Mouse (Mus musculus) bone marrow, adult 2 months (tissue): Measurements from ENCODE around the gene Hs6st2. TPM values are rescaled to one million over a fixed set of nuclear protein-coding genes. Genes with fewer than 3 reads are reported as not detected.

Experiments used
- H3K27ac ChIP-seq: fragments of 200-500 bp; 2 replicates; pipeline ENCODE4 v1.5.1; 2012; ENCODE audit warnings: low read depth, mild to moderate bottlenecking, control low read depth, inconsistent platforms, low read length; ENCODE audit not compliant: control insufficient read depth, poor library complexity, insufficient read depth
- H3K4me1 ChIP-seq: fragments of 200-500 bp; 2 replicates; pipeline ENCODE4 v1.6.1; 2011; ENCODE audit warnings: low read length; ENCODE audit not compliant: control insufficient read depth, insufficient read depth
- H3K4me3 ChIP-seq: fragments of 200-500 bp; replicated peaks from 2 replicates; pipeline ENCODE3; 2011; ENCODE audit warnings: mild to moderate bottlenecking, low read depth, low read length, control low read depth; ENCODE audit not compliant: control insufficient read depth
- CTCF ChIP-seq: fragments of 200-500 bp; IDR thresholded peaks from 2 replicates; pipeline ENCODE4 v1.5.1; 2011; ENCODE audit warnings: low read length, control low read depth; ENCODE audit not compliant: control insufficient read depth, insufficient read depth
- POLR2A ChIP-seq: fragments of 200-500 bp; IDR thresholded peaks from 2 replicates; pipeline ENCODE4 v1.6.1; 2011; ENCODE audit warnings: low read depth, mild to moderate bottlenecking, control low read depth, low read length, borderline replicate concordance; ENCODE audit not compliant: control insufficient read depth
- WGBS: fragments of 180-500 bp; shearing (Covaris S2); methylation state at CpG from one replicate; pipeline ENCODE4 v1.1.7; 2018; 5-methylcytosine and 5-hydroxymethylcytosine counted together
- polyA plus RNA-seq: library from polyadenylated mRNA; stranded (reverse); fragments of >200 nt; gene quantifications from 2 replicates; pipeline ENCODE4 v1.2.4, GENCODE M21; 2011; ENCODE audit warnings: low replicate concordance; ENCODE audit not compliant: missing spikeins, insufficient read depth, insufficient read length

The Hs6st2 gene
- polyA plus RNA-seq, 1 experiment, result 1.3 TPM

DNA sequence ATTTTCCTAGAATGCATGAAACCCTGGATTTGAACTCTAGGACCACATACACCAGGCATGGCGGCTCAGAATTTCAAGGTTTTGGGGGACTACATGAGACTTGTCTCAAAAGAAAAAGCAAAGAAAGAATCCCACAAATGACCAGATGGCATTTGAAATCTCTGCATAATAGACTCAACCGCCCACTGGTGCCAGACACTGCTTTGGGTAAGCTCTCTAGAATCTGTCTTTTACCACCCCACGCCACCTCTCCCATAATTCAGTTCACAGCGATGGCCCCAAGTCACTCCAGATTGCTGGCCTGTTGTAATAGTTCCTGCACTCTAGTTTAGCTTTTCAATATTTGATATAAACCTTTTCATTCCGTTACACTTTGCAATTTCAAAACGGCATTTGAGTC, 146.4 kb downstream of the Hs6st2 start:
- 88% methylated on average over 6 of the region's 6 CpGs for WGBS
- TF ChIP-seq CTCF (no peak), POLR2A (no peak)
- no peak overlapping the region for H3K27ac ChIP-seq

GRCm38 (mm10) chrX:51531136-51531535, 150.5 kb downstream of the Hs6st2 start:
- TF ChIP-seq POLR2A, result no peak
- TF ChIP-seq CTCF, result no peak
- no peaks in the 10 kb centered on the region for H3K4me1 ChIP-seq
- H3K27ac ChIP-seq, result no peak overlapping the region
- WGBS, result 62% methylated on average over 1 of the region's 1 CpGs
- no peak overlapping the region for H3K4me3 ChIP-seq

More for the DNA sequence above, 146.4 kb downstream of the Hs6st2 start:
- no peak overlapping the region for H3K4me3 ChIP-seq
- no peaks in the 10 kb centered on the region for H3K4me1 ChIP-seq

DNA sequence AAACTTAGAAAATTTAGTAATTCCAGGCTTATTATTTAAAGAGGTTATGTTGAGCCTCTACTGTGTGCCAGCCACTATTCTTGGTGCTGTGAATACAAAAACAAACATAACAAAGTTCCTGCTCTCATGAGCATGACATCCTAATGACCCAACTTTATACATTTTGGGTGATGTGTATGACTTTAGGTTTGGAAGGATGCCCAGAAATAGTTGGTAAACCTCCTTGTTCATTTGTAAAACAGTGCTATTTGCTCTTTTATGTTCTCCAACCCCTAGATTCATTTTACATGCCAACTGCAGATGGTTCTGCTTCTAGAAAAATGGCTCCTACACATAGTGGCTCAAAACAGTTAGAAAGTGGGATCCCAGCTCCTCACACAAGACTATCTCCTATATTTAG, 153.1 kb downstream of the Hs6st2 start:
- Histone ChIP-seq H3K4me3 (no peak overlapping the region), H3K27ac (no peak overlapping the region), H3K4me1 (no peaks in the 10 kb centered on the region)
- TF ChIP-seq CTCF, result no peak
- no peak for TF ChIP-seq POLR2A

GRCm38 (mm10) chrX:51514831-51515230, 166.8 kb downstream of the Hs6st2 start:
- Histone ChIP-seq H3K27ac (no peak overlapping the region), H3K4me3 (no peak overlapping the region), H3K4me1 (no peaks in the 10 kb centered on the region)
- TF ChIP-seq POLR2A, result no peak
- no peak for TF ChIP-seq CTCF
- 100% methylated on average over 1 of the region's 1 CpGs for WGBS

DNA sequence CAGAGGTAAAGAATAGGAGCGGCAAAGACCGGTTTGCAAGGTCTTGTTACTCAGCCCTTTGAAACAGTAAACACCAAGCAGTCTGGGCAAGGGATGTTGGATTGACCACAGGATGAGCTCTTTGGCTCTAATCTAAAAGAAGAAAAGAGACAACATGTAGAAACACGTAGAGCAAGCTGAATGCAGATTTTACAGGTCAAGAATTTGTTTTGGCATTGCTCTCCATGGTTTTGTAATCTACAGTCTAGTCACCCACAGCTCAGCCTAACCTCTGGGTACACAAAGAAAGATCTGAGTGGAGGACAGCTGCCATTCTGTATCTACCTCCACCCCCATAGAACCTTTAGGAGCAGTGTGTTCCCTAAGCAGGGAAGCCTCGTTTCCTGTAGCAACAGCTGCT, 175.1 kb downstream of the Hs6st2 start:
- no peak overlapping the region for H3K4me3 ChIP-seq
- H3K4me1 ChIP-seq, result no peaks in the 10 kb centered on the region
- WGBS, result 68% methylated on average over 4 of the region's 4 CpGs
- TF ChIP-seq POLR2A (no peak), CTCF (no peak)
- no peak overlapping the region for H3K27ac ChIP-seq

- Histone ChIP-seq H3K27ac (no peak overlapping the region), H3K4me1 (no peaks in the 10 kb centered on the region), H3K4me3 (no peak overlapping the region)
- 3% methylated on average over 1 of the region's 1 CpGs for WGBS
- no peak for TF ChIP-seq POLR2A
- no peak for TF ChIP-seq CTCF
Observed at GRCm38 (mm10) chrX:51505691-51506090, 176.0 kb downstream of the Hs6st2 start.

DNA sequence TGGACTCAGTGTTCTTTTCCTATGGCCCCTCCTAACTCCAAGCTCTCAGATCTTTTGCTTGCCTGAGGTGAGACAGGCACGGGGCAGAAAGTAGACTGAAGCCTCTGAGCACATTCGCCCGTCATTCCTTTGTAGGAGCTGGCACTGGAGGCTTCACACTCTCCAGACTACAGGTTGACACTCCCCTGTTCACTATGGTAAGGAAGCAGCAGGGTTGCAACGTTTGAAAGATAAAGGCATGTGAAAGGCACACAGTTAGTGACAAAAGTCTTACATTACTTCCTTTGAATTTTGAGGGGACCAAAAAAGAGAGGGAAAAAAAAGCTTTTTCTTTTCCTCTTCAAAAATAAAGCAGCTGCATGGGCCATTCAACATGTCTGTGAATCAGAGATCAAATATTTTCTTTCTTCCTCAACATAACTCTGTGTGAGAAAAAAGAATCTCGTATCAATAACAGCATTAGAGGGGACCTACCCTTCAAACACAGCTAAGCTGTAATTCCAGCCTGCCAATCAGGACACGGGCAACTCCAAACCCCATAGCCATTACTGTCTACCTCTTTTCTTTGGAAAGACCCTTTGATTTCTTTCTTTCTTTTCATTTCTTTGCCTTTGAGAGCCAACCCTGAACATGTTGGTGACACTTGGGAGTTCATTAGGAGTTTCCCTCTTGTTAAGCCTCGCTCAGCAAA, 177.7 kb downstream of the Hs6st2 start:
- 66% methylated on average over 7 of the region's 7 CpGs for WGBS
- no peak overlapping the region for H3K4me3 ChIP-seq
- no peak overlapping the region for H3K27ac ChIP-seq
- TF ChIP-seq CTCF (no peak), POLR2A (no peak)
- H3K4me1 ChIP-seq, result no peaks in the 10 kb centered on the region

DNA sequence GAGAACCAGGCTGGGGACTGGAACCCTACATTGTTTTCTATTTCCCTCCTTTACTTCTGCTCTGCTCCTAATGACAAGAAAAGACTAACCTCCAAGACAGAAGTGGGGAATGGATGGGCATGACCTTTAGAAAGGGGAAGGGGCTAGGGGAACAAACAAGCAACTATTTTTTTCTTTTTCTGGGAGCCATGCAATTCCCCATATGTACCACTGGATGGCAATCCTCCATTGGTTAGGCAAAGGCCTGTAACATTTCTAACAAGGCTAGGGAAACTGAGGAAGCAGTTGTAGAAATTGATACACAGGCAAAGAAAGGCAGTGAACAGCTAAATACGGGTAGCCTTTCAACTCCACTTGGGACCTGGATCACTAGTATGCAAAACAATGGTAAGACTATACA, 183.8 kb downstream of the Hs6st2 start:
- no peak overlapping the region for H3K4me3 ChIP-seq
- WGBS, result 41% methylated on average over 1 of the region's 1 CpGs
- TF ChIP-seq CTCF (no peak), POLR2A (no peak)
- H3K4me1 ChIP-seq, result no peaks in the 10 kb centered on the region
- no peak overlapping the region for H3K27ac ChIP-seq

DNA sequence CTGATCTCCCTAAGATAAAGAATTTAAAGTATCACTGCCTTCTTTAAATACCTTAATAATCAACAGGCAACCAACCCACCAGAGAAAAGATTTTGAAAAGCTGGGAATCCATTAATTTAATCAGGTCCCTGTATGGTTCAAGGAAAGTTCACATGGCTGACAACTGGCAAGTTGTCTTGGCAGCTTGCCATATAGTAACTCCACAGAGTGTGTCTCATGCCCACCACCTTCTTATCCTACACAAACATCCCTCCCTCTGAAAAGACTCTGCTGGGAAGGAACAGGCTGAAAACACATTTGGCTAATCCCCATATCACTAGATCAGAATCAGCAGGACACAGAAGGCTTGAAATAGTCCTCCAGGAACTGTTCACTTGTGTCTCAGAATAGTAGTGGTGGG, 193.3 kb downstream of the Hs6st2 start:
- Histone ChIP-seq H3K4me1 (no peaks in the 10 kb centered on the region), H3K27ac (no peak overlapping the region), H3K4me3 (no peak overlapping the region)
- TF ChIP-seq POLR2A (no peak), CTCF (no peak)
